Mouse (Mus musculus): Measurements from ENCODE around the gene Pou2f3. TPM values are rescaled to one million over a fixed set of nuclear protein-coding genes. Genes with fewer than 3 reads are reported as not detected.

Pou2f3 gene
- polyA plus RNA-seq, 1 experiment = not detected

DNA sequence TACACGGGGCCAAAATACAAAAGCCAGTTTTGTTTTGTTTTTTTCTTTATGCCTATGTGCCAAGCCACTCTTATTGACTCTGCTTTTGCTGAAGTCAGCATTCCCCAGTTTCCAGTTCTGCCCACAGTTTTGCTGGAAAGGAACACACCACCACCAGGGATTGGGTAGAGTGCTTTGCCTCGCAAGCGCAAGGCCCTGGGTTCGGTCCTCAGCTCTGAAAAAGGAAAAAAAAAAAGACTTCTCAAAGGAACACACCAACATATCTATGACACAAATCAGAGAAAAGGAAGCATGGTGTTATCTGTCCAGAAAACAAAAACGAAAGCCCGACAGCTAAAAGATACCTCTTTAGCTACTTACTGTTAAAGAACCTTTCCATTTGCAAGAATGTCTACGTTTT lies 101.0 kb downstream of the Pou2f3 start:
- H3K4me3 ChIP-seq = no peak overlapping the region
- H3ac ChIP-seq (ENCODE audit: control insufficient read depth, insufficient read length) = no peak overlapping the region
- no peaks in the 10 kb centered on the region for H3K27me3 ChIP-seq (ENCODE audit: control insufficient read depth, insufficient read depth, insufficient read length)
- H3K36me3 ChIP-seq (ENCODE audit: control insufficient read depth, insufficient read depth) = no peaks in the 10 kb centered on the region
- H3K4me2 ChIP-seq (ENCODE audit: low read depth) = no peak overlapping the region
- TF ChIP-seq TCF3 (IDR thresholded peaks at IDR 0.05; ENCODE audit: insufficient read length, low read depth) (no peak), MAX (IDR thresholded peaks at IDR 0.05; ENCODE audit: low read depth) (no peak), MYOD1 (IDR thresholded peaks at IDR 0.05; ENCODE audit: control insufficient read depth in 1 of 3, insufficient read length in 2 of 3, low read depth in 2 of 3) (no peak), SRF (IDR thresholded peaks at IDR 0.05; ENCODE audit: control insufficient read depth, insufficient read length, low read depth) (no peak), POLR2AphosphoS2 (IDR thresholded peaks at IDR 0.05; ENCODE audit: insufficient read length, low read depth) (no peak), E2F4 (IDR thresholded peaks at IDR 0.05; ENCODE audit: insufficient read depth) (no peak)
- peaks cover 12% of the 10 kb centered on the region for H3K79me2 ChIP-seq (ENCODE audit: control insufficient read depth, insufficient read depth)

DNA sequence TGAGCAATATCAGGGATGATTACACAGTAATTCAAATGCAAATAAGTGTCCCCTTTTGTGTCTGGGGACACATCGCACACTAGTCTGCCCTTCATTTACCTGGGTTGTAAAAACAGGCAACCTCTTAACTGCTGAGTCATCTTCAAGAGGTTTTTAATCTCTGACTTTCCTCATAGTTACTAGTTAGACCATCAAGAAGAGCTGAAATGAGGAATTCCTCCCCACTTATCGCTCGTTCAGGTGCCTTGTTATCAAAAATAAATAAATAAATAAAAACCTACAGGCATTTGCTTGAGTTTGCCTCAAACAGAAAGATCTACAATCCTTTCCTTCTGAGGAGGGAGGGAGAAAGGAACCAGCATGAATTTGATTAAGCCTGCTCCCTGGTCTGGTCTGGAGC lies 101.4 kb downstream of the Pou2f3 start:
- peaks cover 16% of the 10 kb centered on the region for H3K79me2 ChIP-seq (ENCODE audit: control insufficient read depth, insufficient read depth)
- no peak overlapping the region for H3ac ChIP-seq (ENCODE audit: control insufficient read depth, insufficient read length)
- TF ChIP-seq USF1 (IDR thresholded peaks at IDR 0.05; ENCODE audit: low read depth) (no peak), MYOD1 (IDR thresholded peaks at IDR 0.05; ENCODE audit: control insufficient read depth in 1 of 3, insufficient read length in 2 of 3, low read depth in 2 of 3) (no peak), SRF (IDR thresholded peaks at IDR 0.05; ENCODE audit: control insufficient read depth, insufficient read length, low read depth) (no peak), MYOG (IDR thresholded peaks at IDR 0.05; ENCODE audit: control insufficient read depth in 1 of 3, insufficient read depth in 1 of 3, insufficient read length in 2 of 3, low read depth in 2 of 3) (no peak), MAX (IDR thresholded peaks at IDR 0.05; ENCODE audit: low read depth) (no peak), TCF3 (IDR thresholded peaks at IDR 0.05; ENCODE audit: insufficient read length, low read depth) (no peak), POLR2A (IDR thresholded peaks at IDR 0.05; ENCODE audit: insufficient read length, low read depth) (no peak), POLR2AphosphoS2 (IDR thresholded peaks at IDR 0.05; ENCODE audit: insufficient read length, low read depth) (no peak), TCF12 (IDR thresholded peaks at IDR 0.05; ENCODE audit: insufficient read depth, poor library complexity, severe bottlenecking) (no peak), E2F4 (IDR thresholded peaks at IDR 0.05; ENCODE audit: insufficient read depth) (no peak), REST (IDR thresholded peaks at IDR 0.05; ENCODE audit: insufficient read depth, insufficient read length) (no peak), CEBPB (IDR thresholded peaks at IDR 0.05; ENCODE audit: insufficient read depth, poor library complexity, severe bottlenecking) (no peak)
- H3K4me3 ChIP-seq = no peak overlapping the region
- H3K4me2 ChIP-seq (ENCODE audit: low read depth) = no peak overlapping the region
- H3K27me3 ChIP-seq (ENCODE audit: control insufficient read depth, insufficient read depth, insufficient read length) = no peaks in the 10 kb centered on the region
- no peaks in the 10 kb centered on the region for H3K36me3 ChIP-seq (ENCODE audit: control insufficient read depth, insufficient read depth)

GRCm38 (mm10) chr9:43108081-43108480 lies 102.1 kb downstream of the Pou2f3 start:
- Histone ChIP-seq H3K4me2 (ENCODE audit: low read depth) (no peak overlapping the region), H3K79me2 (ENCODE audit: control insufficient read depth, insufficient read depth) (peaks cover 22% of the 10 kb centered on the region), H3K27me3 (ENCODE audit: control insufficient read depth, insufficient read depth, insufficient read length) (no peaks in the 10 kb centered on the region), H3ac (ENCODE audit: control insufficient read depth, insufficient read length) (no peak overlapping the region), H3K36me3 (ENCODE audit: control insufficient read depth, insufficient read depth) (no peaks in the 10 kb centered on the region), H3K4me3 (no peak overlapping the region)
- TF ChIP-seq CEBPB (IDR thresholded peaks at IDR 0.05; ENCODE audit: insufficient read depth, poor library complexity, severe bottlenecking) (no peak), POLR2A (IDR thresholded peaks at IDR 0.05; ENCODE audit: insufficient read length, low read depth) (no peak), USF1 (IDR thresholded peaks at IDR 0.05; ENCODE audit: low read depth) (no peak), POLR2AphosphoS2 (IDR thresholded peaks at IDR 0.05; ENCODE audit: insufficient read length, low read depth) (no peak), E2F4 (IDR thresholded peaks at IDR 0.05; ENCODE audit: insufficient read depth) (no peak), MYOD1 (IDR thresholded peaks at IDR 0.05; ENCODE audit: control insufficient read depth in 1 of 3, insufficient read length in 2 of 3, low read depth in 2 of 3) (no peak), TCF3 (IDR thresholded peaks at IDR 0.05; ENCODE audit: insufficient read length, low read depth) (no peak), MYOG (IDR thresholded peaks at IDR 0.05; ENCODE audit: control insufficient read depth in 1 of 3, insufficient read depth in 1 of 3, insufficient read length in 2 of 3, low read depth in 2 of 3) (no peak), MAX (IDR thresholded peaks at IDR 0.05; ENCODE audit: low read depth) (no peak), TCF12 (IDR thresholded peaks at IDR 0.05; ENCODE audit: insufficient read depth, poor library complexity, severe bottlenecking) (no peak), REST (IDR thresholded peaks at IDR 0.05; ENCODE audit: insufficient read depth, insufficient read length) (no peak), SRF (IDR thresholded peaks at IDR 0.05; ENCODE audit: control insufficient read depth, insufficient read length, low read depth) (no peak)

DNA sequence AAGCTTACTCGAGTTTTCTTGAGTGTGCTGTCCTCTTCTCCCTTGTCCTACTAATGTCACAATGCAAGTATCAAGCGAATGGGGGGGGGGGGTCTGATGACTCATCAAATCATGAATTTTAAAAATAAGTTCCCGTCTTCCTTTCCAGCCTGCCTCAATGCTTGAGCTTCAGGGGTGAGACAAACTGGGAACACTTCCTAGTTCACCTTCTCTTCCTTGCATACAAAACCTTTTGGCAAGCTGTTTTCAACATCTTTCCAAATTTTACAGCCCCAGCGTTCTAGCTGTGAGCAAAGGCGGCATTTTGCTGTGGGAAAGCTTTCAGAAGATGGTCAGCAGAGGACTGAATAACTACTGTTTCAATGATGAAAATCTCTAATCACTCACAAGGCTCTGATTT lies 102.6 kb downstream of the Pou2f3 start:
- Histone ChIP-seq H3K27me3 (ENCODE audit: control insufficient read depth, insufficient read depth, insufficient read length) (no peaks in the 10 kb centered on the region), H3K36me3 (ENCODE audit: control insufficient read depth, insufficient read depth) (no peaks in the 10 kb centered on the region), H3K4me2 (ENCODE audit: low read depth) (peak overlapping the region; percentile 99), H3K4me3 (peak overlapping the region; percentile 91), H3ac (ENCODE audit: control insufficient read depth, insufficient read length) (no peak overlapping the region), H3K79me2 (ENCODE audit: control insufficient read depth, insufficient read depth) (peaks cover 28% of the 10 kb centered on the region)
- TF ChIP-seq USF1 (IDR thresholded peaks at IDR 0.05; ENCODE audit: low read depth) = no peak
- TF ChIP-seq POLR2A (IDR thresholded peaks at IDR 0.05; ENCODE audit: insufficient read length, low read depth) = no peak

DNA sequence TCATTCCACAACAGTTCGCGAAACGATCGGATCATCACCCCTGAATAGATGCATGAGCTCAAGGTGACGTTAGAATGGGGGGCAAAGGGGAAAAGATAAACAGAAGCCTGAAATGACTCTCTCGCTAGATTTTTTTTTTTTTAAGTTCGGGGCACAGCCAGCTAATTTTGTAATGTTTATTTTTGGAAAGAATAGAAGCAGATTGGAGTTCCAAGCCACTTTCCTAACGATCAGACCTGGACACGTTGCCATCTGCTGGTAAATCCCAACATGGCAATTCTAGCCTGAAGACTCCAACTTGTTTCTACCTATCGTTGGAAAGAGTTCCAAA lies 103.0 kb downstream of the Pou2f3 start, which contains the start of gene Arhgef12:
TSS of gene Arhgef12 (minus strand) at position 53 of the 331 bp plus-strand sequence.
- TF ChIP-seq TCF12 (IDR thresholded peaks at IDR 0.05; ENCODE audit: insufficient read depth, poor library complexity, severe bottlenecking) = no peak
- TF ChIP-seq CEBPB (IDR thresholded peaks at IDR 0.05; ENCODE audit: insufficient read depth, poor library complexity, severe bottlenecking) = no peak
- no peak for TF ChIP-seq TCF3 (IDR thresholded peaks at IDR 0.05; ENCODE audit: insufficient read length, low read depth)
- TF ChIP-seq USF1 (IDR thresholded peaks at IDR 0.05; ENCODE audit: low read depth) = no peak
- TF ChIP-seq MYOD1 (IDR thresholded peaks at IDR 0.05; ENCODE audit: control insufficient read depth in 1 of 3, insufficient read length in 2 of 3, low read depth in 2 of 3) = no peak
- TF ChIP-seq SRF (IDR thresholded peaks at IDR 0.05; ENCODE audit: control insufficient read depth, insufficient read length, low read depth) = no peak
- TF ChIP-seq POLR2A (IDR thresholded peaks at IDR 0.05; ENCODE audit: insufficient read length, low read depth) = no peak
- no peak for TF ChIP-seq REST (IDR thresholded peaks at IDR 0.05; ENCODE audit: insufficient read depth, insufficient read length)
- TF ChIP-seq MAX (IDR thresholded peaks at IDR 0.05; ENCODE audit: low read depth) = no peak
- TF ChIP-seq E2F4 (IDR thresholded peaks at IDR 0.05; ENCODE audit: insufficient read depth) = no peak
- no peaks in the 10 kb centered on the region for H3K36me3 ChIP-seq (ENCODE audit: control insufficient read depth, insufficient read depth)
- H3K79me2 ChIP-seq (ENCODE audit: control insufficient read depth, insufficient read depth) = peaks cover 32% of the 10 kb centered on the region
- H3K4me3 ChIP-seq = peak within 1 kb of the TSS; percentile 91
- H3K27me3 ChIP-seq (ENCODE audit: control insufficient read depth, insufficient read depth, insufficient read length) = no peaks in the 10 kb centered on the region
- peak within 1 kb of the TSS; percentile 99 for H3K4me2 ChIP-seq (ENCODE audit: low read depth)
- H3ac ChIP-seq (ENCODE audit: control insufficient read depth, insufficient read length) = peak within 1 kb of the TSS; percentile 66

Data from myocyte (in vitro differentiated cells).